Mouse (Mus musculus): ENCODE results near the gene Cyp4f17. TPM values are rescaled to one million over a fixed set of nuclear protein-coding genes. Genes with fewer than 3 reads are reported as not detected.
"Not testable (repeated sequence)": the region's sequence is repeated elsewhere in the genome, so short reads cannot be mapped to it uniquely, and the experiment has no call there.

The Cyp4f17 gene
- total RNA-seq (2021), result 7.7 and 7.9 TPM in 2 replicates
- long read RNA-seq, experiment 1, partial matches to known transcripts, result 1 of 3 reads
- long read RNA-seq, experiment 1, other reads (novel, unspliced or antisense), result 2 of 3 reads
- long read RNA-seq, experiment 2, partial matches to known transcripts, result 1 of 4 reads
- long read RNA-seq, experiment 2, other reads (novel, unspliced or antisense), result 2 of 4 reads

- DNase-seq, result peak; percentile 73
These were observed at the start of gene Cyp4f17 for GRCm38 (mm10) chr17:32505851-32506728. Cyp4f17 (plus strand) TSS chr17:32506050.

- DNase-seq, result no peak
These were observed 37.4 kb upstream of the Cyp4f17 start for GRCm38 (mm10) chr17:32468494-32468893.

GRCm38 (mm10) chr17:32470795-32471194 lies 35.1 kb upstream of the Cyp4f17 start:
- DNase-seq, result no peak

DNA sequence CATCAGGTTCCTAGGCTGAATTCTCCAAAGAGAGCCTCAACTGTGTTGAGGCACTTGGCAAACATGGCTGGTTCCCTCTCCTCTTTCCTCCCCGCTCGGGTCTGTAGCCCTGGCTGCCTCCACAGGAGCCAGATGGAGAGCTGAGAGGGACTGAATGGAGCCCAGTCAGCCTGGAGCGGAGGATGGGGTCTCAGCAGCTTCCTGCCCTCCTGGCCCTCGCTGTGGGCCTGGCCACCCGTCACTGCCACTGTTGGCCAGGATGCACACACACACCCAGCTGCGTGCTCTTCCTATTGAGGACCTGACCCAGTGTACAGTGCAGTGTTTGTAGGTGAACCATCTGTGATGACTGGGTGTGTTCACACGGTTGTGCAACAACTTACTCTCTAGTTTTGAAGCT lies 33.7 kb upstream of the Cyp4f17 start:
- no peak for DNase-seq

DNA sequence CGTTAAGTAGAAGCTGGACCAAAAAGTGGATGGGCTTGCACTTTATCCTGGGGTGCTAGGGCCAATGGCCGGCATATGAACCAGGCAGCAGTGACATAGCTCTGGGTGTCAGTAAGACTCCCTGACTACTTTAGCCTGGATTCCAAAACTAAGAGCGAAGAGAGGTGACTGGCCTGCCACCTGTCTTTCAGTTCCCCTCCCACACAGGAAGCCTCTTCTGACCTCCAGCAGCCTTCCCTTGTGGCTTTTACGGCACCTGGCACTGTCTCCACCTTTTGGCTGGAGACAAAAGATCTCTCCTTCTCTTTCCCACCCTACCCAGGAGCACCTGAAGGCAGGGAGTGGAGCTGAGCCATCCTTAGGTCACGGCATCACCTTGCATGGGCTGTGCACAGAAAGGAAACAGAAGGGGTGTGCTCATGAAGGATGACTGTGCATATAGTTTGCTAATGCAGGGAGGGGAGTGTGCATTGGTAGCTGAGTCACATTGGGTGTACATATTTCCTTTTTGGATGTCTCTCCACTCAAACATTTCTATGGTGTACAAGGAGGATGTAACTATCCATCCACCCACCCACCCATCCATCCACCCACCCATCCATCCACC lies 30.8 kb upstream of the Cyp4f17 start:
- no peak for DNase-seq

- no peak for DNase-seq
These were observed 28.6 kb upstream of the Cyp4f17 start for GRCm38 (mm10) chr17:32477204-32477603.

- no peak for DNase-seq
These were observed 27.1 kb upstream of the Cyp4f17 start for GRCm38 (mm10) chr17:32478727-32479126.

DNA sequence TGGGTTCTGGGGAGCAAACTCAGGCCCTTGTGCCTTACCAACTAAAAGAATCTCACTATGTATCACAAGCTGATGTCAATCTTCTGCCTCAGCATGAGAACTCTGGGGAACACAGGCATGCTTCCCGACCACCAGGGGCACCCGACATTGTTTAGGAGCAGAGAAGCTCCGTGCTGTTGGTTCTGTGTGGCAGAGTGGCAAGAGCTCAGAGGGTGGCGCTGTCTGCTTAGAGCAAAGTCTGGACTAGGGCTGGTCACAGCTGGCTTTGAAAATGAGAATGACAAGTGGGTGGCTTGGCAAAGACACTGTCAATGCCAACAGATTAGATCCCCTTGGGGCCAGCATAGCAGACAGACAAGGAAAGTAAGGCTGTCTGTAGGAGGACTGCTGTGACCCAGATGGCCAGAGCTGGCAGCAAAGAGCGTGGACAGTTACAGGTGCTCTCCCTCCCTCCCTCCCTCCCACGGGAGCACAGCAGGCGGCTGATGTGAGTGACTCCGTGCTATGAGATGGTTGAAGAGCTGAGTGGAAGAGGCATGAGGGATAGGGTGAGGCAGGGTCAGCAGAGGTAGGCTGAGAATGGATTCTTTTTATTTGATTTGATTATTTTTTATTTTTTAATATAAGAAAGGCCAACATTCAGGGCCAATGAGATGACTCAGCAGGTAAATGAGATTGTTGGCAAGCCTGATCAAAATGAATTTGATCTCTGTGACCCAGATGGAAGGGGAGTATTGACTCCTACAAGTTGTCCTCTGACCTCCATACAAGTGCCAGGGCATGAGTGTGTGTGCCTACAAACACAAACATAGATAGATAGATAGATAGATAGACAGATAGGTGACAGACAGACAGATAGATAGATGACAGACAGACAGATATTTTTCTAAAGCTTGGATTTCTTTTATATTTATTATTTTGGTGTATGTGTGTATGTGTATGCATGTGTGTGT lies 26.0 kb upstream of the Cyp4f17 start:
- peak; percentile 73 for DNase-seq

DNA sequence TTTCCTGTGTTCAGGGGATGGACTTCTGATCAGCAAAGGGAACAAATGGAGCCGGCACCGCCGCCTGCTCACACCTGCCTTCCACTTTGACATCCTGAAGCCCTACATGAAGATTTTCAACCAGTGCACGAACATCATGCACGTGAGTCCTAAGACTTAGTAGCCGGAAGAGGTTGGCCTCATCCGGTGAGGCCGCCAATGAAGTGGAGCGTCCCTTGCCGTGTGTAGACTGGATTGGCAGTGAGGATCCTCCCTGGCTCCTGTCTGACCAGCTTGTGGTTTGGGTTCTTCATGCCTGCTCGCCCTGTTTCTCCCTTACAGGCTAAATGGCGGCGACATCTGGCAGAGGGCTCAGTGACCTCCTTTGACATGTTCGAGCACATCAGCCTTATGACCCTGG lies 24.1 kb upstream of the Cyp4f17 start:
- DNase-seq, result no peak

DNA sequence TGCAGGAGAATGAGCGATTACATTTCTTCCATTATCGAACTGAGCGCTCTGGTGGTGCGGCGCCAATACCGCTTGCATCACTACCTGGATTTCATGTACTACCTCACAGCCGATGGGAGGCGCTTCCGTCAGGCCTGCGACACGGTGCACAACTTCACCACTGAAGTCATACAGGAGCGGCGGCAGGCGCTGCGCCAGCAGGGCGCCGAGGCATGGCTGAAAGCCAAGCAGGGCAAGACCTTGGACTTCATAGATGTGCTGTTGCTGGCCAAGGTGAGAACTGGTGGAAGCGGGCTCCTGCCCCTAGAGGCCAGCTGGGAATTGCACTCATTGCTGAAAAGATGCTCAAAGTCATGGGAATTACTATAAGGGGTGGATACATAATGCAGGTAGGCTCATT lies 22.6 kb upstream of the Cyp4f17 start:
- DNase-seq, result peak; percentile 95

GRCm38 (mm10) chr17:32492349-32492980 lies 13.4 kb upstream of the Cyp4f17 start:
- DNase-seq, result peak; percentile 63

DNA sequence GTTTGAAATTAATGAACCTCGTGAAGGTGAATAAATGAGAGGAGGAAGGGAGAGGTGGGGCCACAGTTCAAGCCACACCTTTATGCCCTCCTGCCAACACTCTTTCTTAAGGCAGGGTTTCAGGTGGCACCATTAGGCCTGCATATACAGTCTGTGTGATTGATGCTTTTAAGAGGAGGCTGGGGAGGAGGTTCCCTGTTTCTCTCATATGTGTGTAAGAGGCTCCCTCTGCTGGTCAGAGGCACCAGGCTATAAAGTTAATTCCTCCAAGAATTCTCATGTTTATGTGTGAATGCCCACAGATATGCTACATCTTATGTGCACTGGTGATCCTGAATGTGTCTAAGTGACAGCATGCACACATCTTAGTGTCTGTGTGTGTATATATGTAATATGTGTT lies 11.2 kb upstream of the Cyp4f17 start:
- peak; percentile 80 for DNase-seq

- not testable (repeated sequence) for DNase-seq
These were observed 5.3 kb upstream of the Cyp4f17 start for GRCm38 (mm10) chr17:32500511-32500910.

GRCm38 (mm10) chr17:32501051-32501450 lies 4.8 kb upstream of the Cyp4f17 start:
- DNase-seq, result no peak

DNA sequence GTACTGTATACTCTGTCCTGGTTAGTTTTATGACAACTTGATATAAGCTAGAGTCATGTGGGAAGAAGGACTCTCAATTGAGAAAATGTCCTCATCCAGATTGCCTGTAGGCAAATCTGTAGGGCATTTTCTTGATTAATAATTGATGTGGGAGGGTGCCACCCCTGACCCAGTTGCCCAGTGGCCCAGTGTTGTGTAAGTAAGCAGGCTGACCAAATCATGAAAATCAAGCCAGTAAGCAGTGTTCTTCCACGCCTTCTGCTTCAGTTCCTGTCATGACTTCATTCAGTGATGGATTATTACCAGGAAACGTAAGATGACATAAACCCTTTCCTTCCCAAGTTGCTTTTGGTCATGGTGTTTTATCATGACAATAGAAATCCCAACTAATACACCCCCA lies 2.7 kb upstream of the Cyp4f17 start:
- DNase-seq, result no peak

DNA sequence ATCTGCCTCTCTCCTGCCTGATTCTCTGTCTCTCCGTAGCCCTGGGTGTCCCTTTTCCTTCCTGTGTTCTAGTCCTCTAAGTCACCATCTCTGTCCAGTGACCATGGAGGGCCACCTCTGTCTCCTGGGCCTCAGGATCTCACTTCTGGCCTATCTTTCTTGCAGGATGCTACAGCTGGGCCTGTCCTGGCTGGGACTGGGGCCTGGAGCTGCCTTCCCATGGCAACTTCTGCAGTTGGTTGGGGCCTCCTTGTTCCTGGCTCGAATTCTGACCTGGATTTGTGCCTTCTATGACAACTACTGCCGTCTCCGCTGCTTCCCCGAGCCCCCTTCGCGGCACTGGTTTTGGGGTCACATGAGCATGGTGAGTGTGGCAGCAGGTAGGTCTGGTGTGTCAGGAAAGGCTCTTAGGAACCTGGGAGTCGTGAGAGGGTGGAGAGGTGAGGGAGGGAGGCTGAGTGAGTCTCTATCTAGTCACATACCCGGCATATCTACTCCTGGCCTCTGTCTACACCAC lies 937 bp downstream of the Cyp4f17 start:
- peak; percentile 19 for DNase-seq

DNA sequence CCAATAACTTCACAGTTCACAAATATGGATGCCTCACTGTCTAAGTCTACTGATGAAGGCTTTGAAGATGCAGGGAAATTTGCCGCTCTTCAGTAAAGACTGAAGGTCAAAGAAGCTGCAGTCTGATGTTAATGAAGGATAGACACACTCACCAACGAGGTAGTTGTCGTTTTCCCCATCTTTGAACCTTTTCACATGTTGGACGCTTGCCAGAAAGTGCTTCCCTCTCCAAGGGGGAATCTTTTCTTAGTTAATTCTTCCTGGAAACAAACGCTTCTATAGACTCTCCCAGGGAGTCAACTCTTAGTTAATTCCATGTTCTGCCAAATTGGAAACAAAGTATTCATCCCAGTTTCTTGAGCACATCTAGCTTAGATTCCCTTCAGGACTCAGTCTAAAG lies 10.3 kb downstream of the Cyp4f17 start:
- DNase-seq, result no peak

- DNase-seq, result peak; percentile 63
These were observed 16.1 kb downstream of the Cyp4f17 start for GRCm38 (mm10) chr17:32521981-32522380.

DNA sequence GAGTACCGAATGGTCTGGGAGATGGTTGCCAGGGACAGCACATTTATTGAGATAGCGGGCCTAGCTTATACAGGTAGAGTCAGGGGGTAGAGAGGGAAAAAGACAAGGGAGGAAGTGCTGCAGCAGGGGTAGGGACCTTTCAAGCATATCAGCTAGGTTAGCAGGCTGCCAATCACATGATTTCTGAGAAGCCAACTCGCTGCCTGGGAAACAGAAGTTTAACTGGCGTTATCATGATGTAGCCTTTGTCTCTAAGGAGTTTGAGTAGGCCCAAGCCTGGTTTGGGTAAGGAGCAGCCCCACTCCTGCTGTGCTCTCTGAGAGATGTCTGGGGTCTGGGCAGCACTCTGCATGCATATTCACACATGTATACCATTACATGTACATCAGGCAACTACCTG lies 16.5 kb downstream of the Cyp4f17 start:
- no peak for DNase-seq

- DNase-seq, result no peak
These were observed 17.0 kb downstream of the Cyp4f17 start for GRCm38 (mm10) chr17:32522816-32523215.

- DNase-seq, result no peak
These were observed 18.0 kb downstream of the Cyp4f17 start for GRCm38 (mm10) chr17:32523895-32524294.
